Mouse (Mus musculus) R1 (cell line): Measurements from ENCODE around the gene D1Ertd622e.
"Not testable (repeated sequence)": the region's sequence is repeated elsewhere in the genome, so short reads cannot be mapped to it uniquely, and the experiment has no call there.

Experiments
- DNase-seq: peaks from one replicate; pipeline ENCODE4 v3.0.0-alpha.2; 2018; ENCODE audit warnings: low read depth, low spot score

Gene D1Ertd622e

DNA sequence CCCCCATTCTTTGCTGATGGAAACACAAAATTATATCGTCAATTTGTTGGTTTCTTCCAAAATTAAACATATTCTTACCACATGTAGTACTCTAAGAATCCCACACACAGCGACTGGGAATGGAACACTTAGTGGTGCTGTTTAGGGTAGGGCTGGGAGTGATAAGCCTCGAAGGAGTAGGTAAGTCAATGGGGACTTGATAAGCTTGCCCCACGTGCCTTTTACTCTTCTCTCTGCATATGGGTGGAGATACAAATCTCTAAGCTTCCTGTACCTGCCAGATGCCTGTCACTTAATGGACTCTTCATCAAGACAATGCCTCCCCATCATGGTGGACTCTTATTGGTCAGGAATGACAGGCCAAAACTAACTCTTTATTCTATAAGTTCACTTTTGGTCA lies 78.8 kb downstream of the D1Ertd622e start:
- DNase-seq: no peak

DNA sequence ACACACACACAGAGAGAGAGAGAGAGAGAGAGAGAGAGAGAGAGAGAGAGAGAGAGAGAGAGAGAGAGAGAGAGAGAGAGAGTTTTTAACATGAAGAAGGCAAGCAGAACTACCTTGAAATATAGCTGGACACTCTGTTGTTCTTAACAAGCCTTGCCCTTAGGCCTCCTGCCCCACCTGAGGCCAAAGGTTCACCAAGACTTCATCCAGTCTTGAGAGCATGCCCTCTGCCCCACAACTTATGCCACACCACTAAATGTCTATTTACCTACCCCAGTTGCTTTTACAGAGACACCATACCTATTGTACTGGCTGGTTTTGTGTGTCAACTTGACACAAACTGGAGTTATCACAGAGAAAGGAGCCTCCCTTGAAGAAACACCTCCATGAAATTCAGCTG lies 81.2 kb downstream of the D1Ertd622e start:
- not testable (repeated sequence) for DNase-seq

- no peak for DNase-seq
These were observed 81.6 kb downstream of the D1Ertd622e start for GRCm38 (mm10) chr1:97580270-97580669.

DNA sequence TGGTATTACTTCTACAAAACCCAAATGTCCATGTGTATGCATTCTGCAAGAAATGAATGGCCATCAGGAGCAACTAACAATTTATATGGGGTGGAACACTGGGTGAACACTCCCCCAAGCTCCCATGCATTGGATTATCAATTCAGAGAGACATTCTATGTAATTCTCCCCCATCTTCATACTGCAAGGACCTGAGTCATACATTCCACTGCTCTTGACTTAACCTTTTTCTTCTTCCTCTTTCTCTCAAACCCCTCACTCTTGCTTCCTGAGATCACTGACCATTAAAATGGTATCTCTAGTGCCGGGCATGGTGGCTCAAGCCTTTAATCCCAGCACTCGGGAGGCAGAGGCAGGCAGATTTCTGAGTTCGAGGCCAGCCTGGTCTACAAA lies 83.9 kb downstream of the D1Ertd622e start:
- no peak for DNase-seq

- DNase-seq: no peak
These were observed 84.5 kb downstream of the D1Ertd622e start for GRCm38 (mm10) chr1:97577062-97578024.

DNA sequence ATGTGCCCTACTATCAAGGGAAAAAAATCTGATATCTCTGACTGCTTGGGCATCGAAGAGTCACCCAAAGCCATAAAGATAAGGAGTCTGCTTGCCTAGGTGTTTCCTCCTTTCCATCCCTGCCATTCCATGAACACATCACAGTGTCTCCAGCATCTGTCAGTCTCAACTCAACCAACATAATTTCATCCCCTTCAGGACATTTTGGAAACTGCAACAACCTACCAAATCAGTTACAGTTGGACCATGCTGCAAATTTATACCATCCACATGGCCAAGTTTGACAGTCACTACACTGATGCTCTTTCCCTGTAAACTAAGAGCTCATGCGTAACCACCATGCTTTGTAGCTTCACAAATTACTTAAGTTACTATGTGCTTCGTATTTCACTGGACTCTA lies 85.3 kb downstream of the D1Ertd622e start:
- DNase-seq: no peak

DNA sequence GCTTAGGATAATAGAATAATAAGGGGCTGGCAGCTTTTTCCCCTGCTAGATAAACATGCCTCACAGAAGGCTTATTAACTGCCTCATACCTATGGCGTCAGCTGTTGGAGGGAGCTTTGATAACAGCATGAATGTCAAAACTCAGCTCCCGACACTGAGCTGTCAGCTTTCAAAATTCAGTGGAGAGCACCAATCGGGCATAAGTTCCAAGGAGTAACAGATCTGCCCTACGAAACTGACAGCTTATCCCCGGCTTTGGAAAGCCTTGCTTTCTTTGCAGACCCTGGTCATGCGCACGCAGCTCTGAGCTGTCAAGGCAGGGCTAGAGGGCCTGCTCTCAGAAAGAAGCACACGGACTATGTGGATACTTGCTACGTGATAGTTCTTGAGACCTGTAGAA lies 91.1 kb downstream of the D1Ertd622e start:
- DNase-seq: no peak

- DNase-seq: no peak
These were observed 93.9 kb downstream of the D1Ertd622e start for GRCm38 (mm10) chr1:97567956-97568355.

- DNase-seq: no peak
These were observed 97.2 kb downstream of the D1Ertd622e start for GRCm38 (mm10) chr1:97564641-97565040.

GRCm38 (mm10) chr1:97562867-97563266 lies 99.0 kb downstream of the D1Ertd622e start:
- no peak for DNase-seq
